Mouse (Mus musculus): Measurements from ENCODE around the gene BC052040.

DNA sequence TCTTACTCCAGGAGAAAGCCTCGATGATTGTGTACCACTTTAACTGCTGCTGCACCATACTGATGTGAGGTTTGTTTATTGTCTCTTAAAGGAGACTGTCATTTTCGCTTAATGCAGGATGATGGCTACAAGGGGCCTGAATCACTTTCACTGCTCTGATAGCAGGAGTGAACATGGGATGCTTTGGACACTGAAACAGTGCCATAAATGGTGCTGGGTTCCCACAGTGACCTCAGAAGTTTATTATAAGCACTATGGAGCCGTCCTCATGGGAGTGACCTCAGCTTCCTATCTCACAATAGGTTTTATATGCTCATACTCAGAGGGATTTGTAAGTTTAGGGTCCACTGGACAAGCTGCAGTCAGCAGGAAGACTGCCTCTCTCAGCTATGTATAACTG lies 149.7 kb downstream of the BC052040 start:
- TF ChIP-seq CTCF (conservative IDR thresholded peaks at IDR 0.05; ENCODE audit: low read length) (no peak), POU5F1 (IDR thresholded peaks at IDR 0.05; ENCODE audit: borderline replicate concordance, low read length) (no peak), NANOG (IDR thresholded peaks at IDR 0.05; ENCODE audit: borderline replicate concordance, low read length) (no peak)
